Mouse (Mus musculus): Measurements from ENCODE around the gene Saa4. TPM values are rescaled to one million over a fixed set of nuclear protein-coding genes. Genes with fewer than 3 reads are reported as not detected.
"Not testable (repeated sequence)": the region's sequence is repeated elsewhere in the genome, so short reads cannot be mapped to it uniquely, and the experiment has no call there.

Saa4 gene
- polyA plus RNA-seq, 1 experiment from 2014 or later: 2.2 TPM

DNA sequence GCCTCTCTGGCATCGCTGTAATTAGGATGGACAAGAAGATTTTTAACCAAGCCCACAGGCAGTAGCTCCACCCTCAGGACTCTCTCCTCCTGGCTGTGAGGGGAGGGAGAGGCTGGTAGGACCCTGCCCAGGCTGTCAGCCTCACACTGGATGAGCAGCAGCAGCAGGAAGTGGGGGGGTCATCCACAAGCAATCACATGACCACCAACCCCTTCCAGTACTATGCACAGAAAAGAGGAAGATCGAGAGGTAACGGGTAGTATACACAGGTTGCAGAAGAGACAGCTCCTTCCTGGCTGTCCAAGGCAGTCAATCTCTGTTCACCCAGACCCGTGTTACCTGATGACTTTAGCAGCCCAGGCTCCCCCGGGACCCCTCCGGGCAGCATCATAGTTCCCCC is 20.2 kb downstream of the Saa4 start:
- H3K4me1 ChIP-seq: peaks cover 15% of the 10 kb centered on the region
- no peak overlapping the region for H3K9ac ChIP-seq
- no peak overlapping the region for H3K27ac ChIP-seq
- peaks cover 17% of the 10 kb centered on the region for H3K36me3 ChIP-seq
- no peak overlapping the region for H3K4me3 ChIP-seq
- no peak overlapping the region for H3K4me2 ChIP-seq
- WGBS (ENCODE audit: insufficient replicate concordance): 23% methylated on average over 6 of the region's 6 CpGs
- H3K27me3 ChIP-seq (replicated peaks): no peaks in the 10 kb centered on the region
- no peaks in the 10 kb centered on the region for H3K9me3 ChIP-seq (replicated peaks)
- ATAC-seq: no peak

- Histone ChIP-seq H3K9me3 (replicated peaks) (no peaks in the 10 kb centered on the region), H3K27ac (peak within 1 kb of the TSS; percentile 79), H3K36me3 (peaks cover 35% of the 10 kb centered on the region), H3K4me2 (peak within 1 kb of the TSS; percentile 69), H3K27me3 (replicated peaks) (no peaks in the 10 kb centered on the region), H3K4me3 (peak within 1 kb of the TSS; percentile 90), H3K9ac (peak within 1 kb of the TSS; percentile 83), H3K4me1 (peaks cover 19% of the 10 kb centered on the region)
- WGBS (ENCODE audit: insufficient replicate concordance): under 1% methylated on average over 38 of the region's 38 CpGs
- ATAC-seq: peak; percentile 91
Observed at GRCm38 (mm10) chr7:46710390-46710844, 22.0 kb downstream of the Saa4 start, which contains the start of gene Saal1. Gene Saal1, minus strand, starts transcription at chr7:46710680.

DNA sequence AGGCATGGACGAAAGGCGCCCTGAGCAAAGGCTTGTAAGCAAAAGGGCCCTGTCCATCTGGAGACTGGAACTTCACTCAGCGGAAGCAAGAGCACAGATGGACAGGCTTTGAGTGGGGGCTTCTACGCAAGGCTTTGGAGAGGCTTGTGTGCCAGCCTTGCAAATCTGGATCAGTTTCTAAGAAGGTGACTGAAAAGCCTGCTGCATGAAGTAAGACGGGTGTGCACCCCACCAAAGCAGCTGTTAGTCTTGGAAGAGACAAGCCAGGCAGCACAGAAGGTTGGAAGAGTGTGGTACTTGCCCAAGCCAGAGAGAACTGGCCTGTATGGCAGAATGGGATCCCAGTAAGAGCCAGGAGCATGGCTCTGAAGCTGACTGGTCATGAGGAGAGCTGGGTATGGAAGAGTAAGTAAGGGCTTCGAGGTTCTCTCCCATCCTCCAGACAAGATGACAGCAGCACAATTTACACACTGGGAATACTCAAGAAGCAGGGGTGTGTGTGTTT is 31.8 kb downstream of the Saa4 start:
- Histone ChIP-seq H3K4me2 (no peak overlapping the region), H3K9ac (no peak overlapping the region), H3K27ac (no peak overlapping the region), H3K36me3 (peaks cover 99% of the 10 kb centered on the region), H3K27me3 (replicated peaks) (no peaks in the 10 kb centered on the region), H3K4me1 (peaks cover 18% of the 10 kb centered on the region), H3K9me3 (replicated peaks) (no peaks in the 10 kb centered on the region), H3K4me3 (no peak overlapping the region)
- no peak for ATAC-seq
- WGBS (ENCODE audit: insufficient replicate concordance): 89% methylated on average over 6 of the region's 6 CpGs

- H3K4me1 ChIP-seq: peaks cover 16% of the 10 kb centered on the region
- H3K27me3 ChIP-seq (replicated peaks): no peaks in the 10 kb centered on the region
- no peaks in the 10 kb centered on the region for H3K9me3 ChIP-seq (replicated peaks)
- H3K36me3 ChIP-seq: peaks cover 86% of the 10 kb centered on the region
- no peak overlapping the region for H3K4me2 ChIP-seq
- H3K4me3 ChIP-seq: no peak overlapping the region
- WGBS (ENCODE audit: insufficient replicate concordance): 11% methylated on average over 1 of the region's 1 CpGs
- H3K9ac ChIP-seq: no peak overlapping the region
- peak; percentile 77 for ATAC-seq
- H3K27ac ChIP-seq: no peak overlapping the region
Observed at GRCm38 (mm10) chr7:46696754-46697153, 35.6 kb downstream of the Saa4 start.

DNA sequence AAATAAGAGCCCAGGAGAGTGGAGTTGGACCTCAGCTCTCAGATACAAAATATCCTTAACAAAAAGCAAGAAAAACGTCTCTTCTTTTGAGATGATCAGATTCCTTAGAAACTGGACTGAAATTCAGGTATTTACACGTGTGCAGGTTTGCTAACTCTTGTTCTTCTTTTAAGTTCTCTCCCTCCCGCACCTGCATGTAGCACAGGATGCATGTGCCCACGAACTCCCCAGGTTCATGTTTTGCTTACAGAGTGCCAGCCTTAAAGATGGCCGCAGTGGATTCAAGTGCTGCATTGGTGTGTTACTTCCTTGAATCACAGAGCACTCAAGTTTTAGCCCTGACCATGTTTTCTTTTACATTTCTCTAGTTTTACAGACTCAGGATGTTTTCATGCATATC is 45.6 kb downstream of the Saa4 start:
- H3K27ac ChIP-seq: no peak overlapping the region
- H3K36me3 ChIP-seq: peaks cover 43% of the 10 kb centered on the region
- H3K4me1 ChIP-seq: no peaks in the 10 kb centered on the region
- H3K4me2 ChIP-seq: no peak overlapping the region
- no peak overlapping the region for H3K9ac ChIP-seq
- H3K9me3 ChIP-seq (replicated peaks): no peaks in the 10 kb centered on the region
- 61% methylated on average over 5 of the region's 5 CpGs for WGBS (ENCODE audit: insufficient replicate concordance)
- ATAC-seq: no peak
- H3K4me3 ChIP-seq: no peak overlapping the region
- no peaks in the 10 kb centered on the region for H3K27me3 ChIP-seq (replicated peaks)

DNA sequence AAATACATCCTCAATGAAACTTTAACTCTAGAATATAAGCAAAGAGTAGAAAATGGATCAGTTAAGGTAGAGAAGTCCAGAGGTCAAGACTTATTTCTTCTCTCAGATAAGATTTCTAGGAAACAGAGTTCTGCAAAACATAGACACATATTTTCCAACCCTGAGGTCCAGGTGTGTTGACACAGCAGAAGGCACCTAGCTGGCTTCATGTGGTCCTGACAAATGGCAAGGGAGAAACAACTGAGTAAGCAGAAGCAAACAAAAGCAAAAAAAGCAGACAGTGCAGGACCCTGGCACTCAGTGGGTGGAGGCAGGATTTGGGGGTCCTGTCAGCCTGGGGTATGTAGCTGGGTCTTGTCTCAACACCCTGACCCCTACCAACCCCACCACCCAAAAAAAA is 51.7 kb downstream of the Saa4 start:
- Histone ChIP-seq H3K36me3 (no peaks in the 10 kb centered on the region), H3K4me3 (no peak overlapping the region), H3K4me2 (no peak overlapping the region), H3K9ac (no peak overlapping the region), H3K4me1 (0 out of 2 replicates have a peak, but pooled peaks cover 4% of the 10 kb centered on the region), H3K27me3 (replicated peaks) (no peaks in the 10 kb centered on the region), H3K27ac (no peak overlapping the region), H3K9me3 (replicated peaks) (no peaks in the 10 kb centered on the region)
- ATAC-seq: no peak

DNA sequence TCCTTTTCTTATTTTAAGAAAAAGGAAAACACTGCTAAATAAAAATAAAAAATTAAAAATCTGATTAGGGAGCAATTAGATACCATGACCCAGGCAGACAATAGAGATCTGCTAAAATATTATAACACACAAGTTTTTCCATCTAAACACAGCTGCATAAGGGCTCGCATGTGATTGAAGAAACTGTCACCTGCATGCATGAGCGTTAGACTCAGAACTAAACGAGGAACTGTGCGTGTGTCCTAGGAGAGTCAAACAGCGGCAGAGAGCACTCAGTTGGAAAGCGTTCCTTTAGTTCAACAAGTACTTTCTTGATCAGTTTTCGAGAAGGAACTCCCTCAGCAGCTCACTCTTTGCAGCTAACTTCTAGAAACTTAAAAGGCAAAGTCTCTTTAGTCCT is 53.4 kb downstream of the Saa4 start:
- H3K27me3 ChIP-seq (replicated peaks); H3K4me3 ChIP-seq; ATAC-seq; H3K4me2 ChIP-seq; H3K4me1 ChIP-seq; H3K9me3 ChIP-seq (replicated peaks); H3K9ac ChIP-seq; H3K36me3 ChIP-seq; H3K27ac ChIP-seq: not testable (repeated sequence)
- WGBS (ENCODE audit: insufficient replicate concordance): 66% methylated on average over 7 of the region's 7 CpGs

GRCm38 (mm10) chr7:46678417-46678816 is 54.0 kb downstream of the Saa4 start:
- no peaks in the 10 kb centered on the region for H3K27me3 ChIP-seq (replicated peaks)
- WGBS (ENCODE audit: insufficient replicate concordance): 58% methylated on average over 3 of the region's 3 CpGs
- no peak for ATAC-seq

More at GRCm38 (mm10) chr7:46678417-46678816, 54.0 kb downstream of the Saa4 start:
- H3K4me2 ChIP-seq: no peak overlapping the region
- H3K9ac ChIP-seq: no peak overlapping the region
- H3K4me3 ChIP-seq: no peak overlapping the region
- no peaks in the 10 kb centered on the region for H3K9me3 ChIP-seq (replicated peaks)
- no peak overlapping the region for H3K27ac ChIP-seq
- H3K4me1 ChIP-seq: 0 out of 2 replicates have a peak, but pooled peaks cover 4% of the 10 kb centered on the region
- H3K36me3 ChIP-seq: no peaks in the 10 kb centered on the region

Other genes with a start within 250 kb of the Saa4 start
- 8.9 and 9.7 TPM in 2 replicates for gene Sergef, start 92.8 kb downstream of the Saa4 start, polyA plus RNA-seq (2016; fragmentation: Nextera tagmentation; extraction: Ambion mirVana)
- gene Tph1, start 60.1 kb downstream of the Saa4 start, polyA plus RNA-seq (2016; fragmentation: Nextera tagmentation; extraction: Ambion mirVana): not detected in 2 replicates
- gene Saal1, start 21.9 kb downstream of the Saa4 start, polyA plus RNA-seq (2016; fragmentation: Nextera tagmentation; extraction: Ambion mirVana): 21.0 and 21.5 TPM in 2 replicates
- 0.35 and 1.1 TPM in 2 replicates for gene Saa3, start 16.9 kb downstream of the Saa4 start, polyA plus RNA-seq (2016; fragmentation: Nextera tagmentation; extraction: Ambion mirVana)
- 0.23 and 0.39 TPM in 2 replicates for gene Saa1, start 10.4 kb upstream of the Saa4 start, polyA plus RNA-seq (2016; fragmentation: Nextera tagmentation; extraction: Ambion mirVana)
- not detected in 2 replicates for gene Saa2, start 19.2 kb upstream of the Saa4 start, polyA plus RNA-seq (2016; fragmentation: Nextera tagmentation; extraction: Ambion mirVana)
- gene Hps5, start 63.5 kb upstream of the Saa4 start, polyA plus RNA-seq (2016; fragmentation: Nextera tagmentation; extraction: Ambion mirVana): 9.7 and 10.7 TPM in 2 replicates
- gene Gtf2h1, start 63.5 kb upstream of the Saa4 start, polyA plus RNA-seq (2016; fragmentation: Nextera tagmentation; extraction: Ambion mirVana): 56.4 and 59.0 TPM in 2 replicates
- gene Ldha, start 108.9 kb upstream of the Saa4 start, polyA plus RNA-seq (2016; fragmentation: Nextera tagmentation; extraction: Ambion mirVana): 1,680 and 1,789 TPM in 2 replicates
- gene Ldhc, start 128.6 kb upstream of the Saa4 start, polyA plus RNA-seq (2016; fragmentation: Nextera tagmentation; extraction: Ambion mirVana): 0.15 and 0.22 TPM in 2 replicates
- 84.7 and 87.5 TPM in 2 replicates for gene Tsg101, start 187.4 kb upstream of the Saa4 start, polyA plus RNA-seq (2016; fragmentation: Nextera tagmentation; extraction: Ambion mirVana)
- 6.9 and 7.1 TPM in 2 replicates for gene Uevld, start 225.9 kb upstream of the Saa4 start, polyA plus RNA-seq (2016; fragmentation: Nextera tagmentation; extraction: Ambion mirVana)

Measured in liver, embryonic 12.5 days (tissue).